Mouse (Mus musculus) bone marrow, adult 2 months (tissue): ENCODE data around the gene Aar2.

Experiments
- CTCF ChIP-seq: fragments of 200-500 bp; IDR thresholded peaks from 2 replicates; pipeline ENCODE4 v1.5.1; 2011; ENCODE audit warnings: low read length, control low read depth; ENCODE audit not compliant: control insufficient read depth, insufficient read depth
- POLR2A ChIP-seq: fragments of 200-500 bp; IDR thresholded peaks from 2 replicates; pipeline ENCODE4 v1.6.1; 2011; ENCODE audit warnings: low read depth, mild to moderate bottlenecking, control low read depth, low read length, borderline replicate concordance; ENCODE audit not compliant: control insufficient read depth

DNA sequence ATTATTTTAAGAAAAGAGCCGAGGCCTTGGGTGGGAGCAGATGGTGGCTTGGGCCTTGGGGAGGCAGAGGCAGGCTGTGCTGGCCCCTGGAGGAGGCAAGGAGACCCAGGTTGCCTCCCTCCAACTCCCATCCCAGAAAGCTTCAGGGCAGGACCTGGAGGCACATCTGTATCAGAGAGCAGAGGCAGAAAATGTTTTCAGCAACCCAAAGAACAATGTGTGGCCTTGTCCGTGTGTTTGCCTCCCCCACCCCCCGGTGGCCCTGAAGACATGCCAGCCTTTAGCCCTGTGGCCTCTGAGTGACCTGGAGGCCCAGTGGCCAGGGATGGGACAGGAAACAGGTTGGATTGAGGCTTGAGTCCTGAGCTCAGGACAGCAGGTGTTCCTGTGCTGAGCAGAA is 57.8 kb downstream of the Aar2 start:
- TF ChIP-seq CTCF (no peak), POLR2A (no peak)
